Mouse (Mus musculus) hindbrain, embryonic 15.5 days (tissue): ENCODE data around the gene Spz1. TPM values are rescaled to one million over a fixed set of nuclear protein-coding genes. Genes with fewer than 3 reads are reported as not detected.

Source experiments
- ATAC-seq: fragments of 200-750 bp; cut with Nextera tagmentation; 2 replicates; pipeline ENCODE4 v1.8.0; 2017; ENCODE audit warnings: low read depth, moderate number of reproducible peaks, moderate TSS enrichment; ENCODE audit not compliant: low FRiP score
- H3K27ac ChIP-seq: fragments of 300-500 bp; sonication (generic); replicated peaks from 2 replicates; pipeline ENCODE4 v1.5.1; 2015; ENCODE audit warnings: mild to moderate bottlenecking, inconsistent platforms
- H3K27me3 ChIP-seq: fragments of 300-500 bp; sonication (generic); 2 replicates; pipeline ENCODE4 v1.6.1; 2015; ENCODE audit warnings: control low read depth, inconsistent platforms
- H3K36me3 ChIP-seq: fragments of 300-500 bp; sonication (generic); 2 replicates; pipeline ENCODE4 v1.6.1; 2015; ENCODE audit warnings: control low read depth, inconsistent platforms
- H3K4me1 ChIP-seq: fragments of 300-500 bp; sonication (generic); replicated peaks from 2 replicates; pipeline ENCODE4 v1.6.1; 2015; ENCODE audit warnings: control low read depth, inconsistent platforms
- H3K4me2 ChIP-seq: fragments of 300-500 bp; sonication (generic); 2 replicates; pipeline ENCODE4 v1.6.1; 2015; ENCODE audit warnings: moderate library complexity, mild to moderate bottlenecking, inconsistent platforms
- H3K4me3 ChIP-seq: fragments of 300-500 bp; sonication (generic); 2 replicates; pipeline ENCODE4 v1.5.1; 2015; ENCODE audit warnings: mild to moderate bottlenecking, inconsistent platforms
- H3K9ac ChIP-seq: fragments of 300-500 bp; sonication (generic); 2 replicates; pipeline ENCODE4 v1.6.1; 2015; ENCODE audit warnings: inconsistent platforms
- H3K9me3 ChIP-seq: fragments of 300-500 bp; sonication (generic); 2 replicates; pipeline ENCODE4 v1.6.1; 2016; ENCODE audit warnings: control low read depth, inconsistent platforms
- WGBS: fragments of 180-500 bp; shearing (Covaris S2); methylation state at CpG from one replicate; pipeline ENCODE4 v1.1.7; 2015; 5-methylcytosine and 5-hydroxymethylcytosine counted together
- polyA plus RNA-seq: library from polyadenylated mRNA; unstranded; fragments of >200 nt; fragmentation: Nextera tagmentation; extraction: Ambion mirVana; gene quantifications from 2 replicates; pipeline ENCODE4 v1.2.1, GENCODE M21; 2015

Spz1 gene
- polyA plus RNA-seq, 1 experiment from 2014 or later = not detected

DNA sequence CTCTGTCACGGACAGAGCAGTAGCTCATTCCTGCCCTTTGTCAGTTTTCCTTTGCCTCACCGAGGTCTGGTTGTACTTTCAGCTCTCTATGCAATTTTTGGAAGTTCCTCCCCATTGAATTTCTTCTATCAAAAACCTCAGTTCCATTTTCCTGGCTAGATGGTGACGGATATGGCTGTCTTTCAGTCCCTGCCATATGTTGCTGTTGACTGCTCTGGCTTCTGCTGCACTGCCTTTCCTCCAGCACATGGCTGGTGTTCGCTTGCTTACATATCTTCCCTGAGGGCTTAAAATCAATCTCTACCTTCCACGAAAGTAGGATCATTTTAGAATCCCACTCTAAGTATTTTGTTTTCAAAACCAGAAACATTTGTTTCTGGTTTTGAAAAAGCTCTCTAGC, 16.5 kb downstream of the Spz1 start:
- H3K4me1 ChIP-seq = no peaks in the 10 kb centered on the region
- no peaks in the 10 kb centered on the region for H3K27me3 ChIP-seq
- no peak overlapping the region for H3K27ac ChIP-seq
- no peaks in the 10 kb centered on the region for H3K36me3 ChIP-seq
- ATAC-seq = no peak
- WGBS = 80% methylated on average over 5 of the region's 5 CpGs
- no peak overlapping the region for H3K9ac ChIP-seq
- H3K4me2 ChIP-seq = no peak overlapping the region
- no peak overlapping the region for H3K4me3 ChIP-seq
- H3K9me3 ChIP-seq = no peaks in the 10 kb centered on the region

DNA sequence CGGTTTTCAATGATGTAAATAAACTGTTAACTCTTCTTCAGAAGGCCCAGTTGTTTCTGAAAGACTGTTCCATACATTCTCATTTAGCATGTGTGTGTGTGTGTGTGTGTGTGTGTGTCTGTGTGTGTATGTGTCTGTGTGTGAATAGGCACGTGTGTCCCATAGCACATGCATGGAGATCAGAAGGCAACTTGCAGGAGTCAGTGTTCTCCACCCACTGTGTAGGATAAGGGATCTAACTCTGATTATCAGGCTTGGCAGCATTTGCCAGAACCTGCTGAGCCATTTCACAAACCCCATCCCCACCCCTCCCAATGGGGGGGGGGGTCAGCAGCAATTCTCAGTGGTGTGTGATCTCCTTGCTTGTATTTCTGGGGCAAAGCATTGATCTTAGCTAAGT, 18.7 kb downstream of the Spz1 start:
- H3K4me1 ChIP-seq = no peaks in the 10 kb centered on the region
- WGBS = 63% methylated on average over 2 of the region's 2 CpGs
- H3K9ac ChIP-seq = no peak overlapping the region
- no peaks in the 10 kb centered on the region for H3K9me3 ChIP-seq
- no peak overlapping the region for H3K27ac ChIP-seq
- no peak overlapping the region for H3K4me2 ChIP-seq
- ATAC-seq = no peak
- no peaks in the 10 kb centered on the region for H3K36me3 ChIP-seq
- H3K27me3 ChIP-seq = no peaks in the 10 kb centered on the region
- no peak overlapping the region for H3K4me3 ChIP-seq

DNA sequence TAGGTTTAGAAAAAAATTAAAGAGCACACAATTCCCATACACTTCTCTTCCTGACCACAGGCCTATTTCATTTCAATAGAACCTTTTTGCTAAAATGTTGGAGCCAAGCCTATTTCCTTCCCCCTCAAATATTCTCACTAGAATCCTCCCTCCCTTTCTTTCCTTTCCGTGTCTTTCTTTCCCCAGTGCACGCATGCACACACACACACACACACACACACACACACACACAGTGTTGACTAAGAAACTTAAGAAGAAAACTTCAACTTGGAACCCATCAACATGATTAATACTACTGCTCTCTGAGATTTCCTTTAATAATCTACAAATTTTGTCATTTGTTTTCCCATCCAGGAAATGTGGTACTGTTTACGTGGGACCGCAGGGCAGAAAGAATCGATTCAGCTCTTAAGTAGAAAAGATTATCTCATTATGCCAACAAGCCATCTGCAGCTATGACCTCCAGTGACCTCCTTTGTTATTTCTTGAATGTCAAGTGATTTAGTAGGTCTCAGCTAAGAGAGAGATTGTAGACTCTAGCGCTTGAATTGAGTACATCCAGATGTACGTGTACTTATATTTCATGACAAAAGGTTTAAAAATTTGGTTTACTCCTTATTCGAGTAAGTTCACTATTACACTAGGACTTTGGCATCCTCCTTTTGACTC, 19.4 kb downstream of the Spz1 start:
- H3K9ac ChIP-seq = no peak overlapping the region
- H3K4me3 ChIP-seq = no peak overlapping the region
- H3K36me3 ChIP-seq = no peaks in the 10 kb centered on the region
- H3K27me3 ChIP-seq = no peaks in the 10 kb centered on the region
- 29% methylated on average over 8 of the region's 8 CpGs for WGBS
- no peak for ATAC-seq
- H3K27ac ChIP-seq = no peak overlapping the region
- H3K9me3 ChIP-seq = no peaks in the 10 kb centered on the region
- H3K4me2 ChIP-seq = no peak overlapping the region
- no peaks in the 10 kb centered on the region for H3K4me1 ChIP-seq

DNA sequence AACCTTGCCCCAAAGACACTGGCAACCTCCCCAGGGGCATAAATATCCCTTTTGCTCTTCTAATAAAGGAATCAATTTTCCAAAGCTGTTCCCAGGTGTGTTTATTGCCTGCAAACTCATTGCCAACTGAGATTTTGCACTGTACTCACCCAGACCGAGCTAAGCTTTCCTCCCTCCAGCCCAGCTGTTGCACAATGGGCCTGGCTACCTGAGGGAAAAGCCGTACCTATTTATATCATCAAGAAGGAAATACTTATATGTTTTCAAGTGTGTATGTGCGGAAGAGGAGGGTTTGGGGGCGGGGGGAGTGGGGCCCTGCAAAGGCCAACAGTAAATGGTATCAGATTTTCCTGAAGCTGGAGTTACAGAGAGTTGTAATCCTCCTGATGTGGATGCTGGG, 28.9 kb downstream of the Spz1 start:
- H3K9ac ChIP-seq = no peak overlapping the region
- H3K9me3 ChIP-seq = no peaks in the 10 kb centered on the region
- no peaks in the 10 kb centered on the region for H3K4me1 ChIP-seq
- H3K36me3 ChIP-seq = no peaks in the 10 kb centered on the region
- no peak overlapping the region for H3K4me3 ChIP-seq
- H3K27ac ChIP-seq = no peak overlapping the region
- H3K4me2 ChIP-seq = no peak overlapping the region
- no peaks in the 10 kb centered on the region for H3K27me3 ChIP-seq
- no peak for ATAC-seq
- 88% methylated on average over 4 of the region's 4 CpGs for WGBS

DNA sequence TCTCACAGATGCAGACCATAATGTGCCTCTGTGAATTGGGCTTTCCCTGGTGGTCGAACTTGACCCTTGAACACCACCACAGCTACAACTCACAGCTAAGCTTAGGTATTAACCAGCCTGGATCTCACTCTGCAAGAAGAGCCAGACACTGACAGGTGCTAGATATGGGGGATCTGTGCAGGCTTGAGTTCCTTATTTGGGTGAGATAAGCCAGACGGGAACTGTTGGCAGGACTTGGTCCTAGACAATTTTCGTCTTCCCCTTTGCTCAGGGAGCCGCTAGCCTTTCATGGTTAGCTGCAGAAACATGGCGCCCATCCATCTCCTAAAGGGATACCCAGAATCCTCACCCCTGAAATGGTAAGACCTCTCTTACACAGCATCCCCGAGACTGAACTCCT, 35.0 kb downstream of the Spz1 start:
- no peaks in the 10 kb centered on the region for H3K9me3 ChIP-seq
- H3K4me1 ChIP-seq = no peaks in the 10 kb centered on the region
- no peak overlapping the region for H3K4me3 ChIP-seq
- no peak overlapping the region for H3K9ac ChIP-seq
- H3K27me3 ChIP-seq = no peaks in the 10 kb centered on the region
- WGBS = 89% methylated on average over 6 of the region's 6 CpGs
- ATAC-seq = no peak
- no peak overlapping the region for H3K27ac ChIP-seq
- no peak overlapping the region for H3K4me2 ChIP-seq
- H3K36me3 ChIP-seq = no peaks in the 10 kb centered on the region

DNA sequence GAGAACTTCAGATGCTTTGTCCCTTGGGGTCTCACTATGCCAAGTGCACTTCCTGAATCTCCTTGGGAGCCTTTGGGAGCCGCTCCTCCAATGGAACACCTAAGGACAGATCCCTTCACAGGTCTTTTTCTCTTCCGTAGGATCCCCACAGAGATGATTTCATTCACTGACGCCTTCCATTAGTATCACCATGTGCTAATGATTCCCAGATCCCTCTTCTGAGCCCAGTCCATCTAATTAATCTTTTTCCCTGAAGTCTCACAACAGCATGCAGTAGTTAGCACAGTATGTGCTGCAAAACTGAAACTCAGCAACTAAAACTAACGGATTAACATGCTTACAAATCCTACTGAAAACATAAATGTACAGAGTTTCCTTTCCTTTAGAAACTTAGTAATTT, 36.8 kb downstream of the Spz1 start:
- Histone ChIP-seq H3K4me1 (no peaks in the 10 kb centered on the region), H3K9me3 (no peaks in the 10 kb centered on the region), H3K4me3 (no peak overlapping the region), H3K4me2 (no peak overlapping the region), H3K9ac (no peak overlapping the region), H3K27me3 (no peaks in the 10 kb centered on the region), H3K36me3 (no peaks in the 10 kb centered on the region), H3K27ac (no peak overlapping the region)
- no peak for ATAC-seq
- WGBS = 56% methylated on average over 4 of the region's 4 CpGs

DNA sequence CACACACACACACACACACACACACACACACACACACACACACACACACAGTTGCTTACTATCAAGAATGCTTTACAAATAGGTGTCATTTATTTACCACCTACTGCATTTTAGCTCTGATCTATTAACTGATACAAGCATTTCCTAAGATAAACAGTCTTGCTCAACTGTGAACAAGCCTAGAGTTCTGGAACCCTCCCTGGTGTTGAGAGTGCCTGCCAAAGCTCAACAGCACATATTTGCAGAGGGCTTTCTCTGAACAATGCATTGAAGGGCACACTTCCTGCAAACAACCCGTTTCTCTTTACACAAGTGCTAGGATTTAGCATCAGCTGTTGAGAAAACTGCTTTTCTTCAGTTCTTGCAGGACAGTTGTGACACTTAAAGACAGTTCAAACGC, 42.2 kb downstream of the Spz1 start:
- Histone ChIP-seq H3K27ac (no peak overlapping the region), H3K9me3 (no peaks in the 10 kb centered on the region), H3K4me2 (no peak overlapping the region), H3K27me3 (no peaks in the 10 kb centered on the region), H3K4me1 (peaks cover 10% of the 10 kb centered on the region), H3K36me3 (no peaks in the 10 kb centered on the region), H3K9ac (no peak overlapping the region), H3K4me3 (no peak overlapping the region)
- no peak for ATAC-seq
- 59% methylated on average over 2 of the region's 2 CpGs for WGBS

DNA sequence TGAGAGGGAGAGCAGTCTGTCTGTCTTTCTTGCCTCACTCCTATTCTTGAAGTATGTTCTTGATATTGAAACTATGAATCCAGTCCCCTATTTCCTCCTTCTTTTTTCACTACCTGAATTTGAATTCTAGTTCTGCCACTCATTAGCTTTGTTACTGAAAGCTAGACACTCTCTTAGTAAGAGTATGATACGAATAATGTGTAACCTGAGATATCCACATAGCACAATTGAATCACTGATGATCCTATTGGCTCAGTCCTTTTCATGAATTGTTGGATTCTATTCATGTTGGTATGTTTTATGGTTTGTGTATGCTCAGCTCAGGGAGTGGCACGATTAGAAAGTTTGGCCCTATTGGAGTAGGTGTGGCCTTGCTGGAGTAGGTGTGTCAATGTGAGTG, 43.8 kb downstream of the Spz1 start:
- Histone ChIP-seq H3K9me3 (no peaks in the 10 kb centered on the region), H3K27me3 (no peaks in the 10 kb centered on the region), H3K4me3 (no peak overlapping the region), H3K36me3 (no peaks in the 10 kb centered on the region), H3K9ac (no peak overlapping the region), H3K4me1 (peaks cover 12% of the 10 kb centered on the region), H3K27ac (no peak overlapping the region), H3K4me2 (0 out of 2 replicates have a peak overlapping the region, but pooled peaks have one; percentile 9)
- 84% methylated on average over 2 of the region's 2 CpGs for WGBS
- ATAC-seq = no peak

DNA sequence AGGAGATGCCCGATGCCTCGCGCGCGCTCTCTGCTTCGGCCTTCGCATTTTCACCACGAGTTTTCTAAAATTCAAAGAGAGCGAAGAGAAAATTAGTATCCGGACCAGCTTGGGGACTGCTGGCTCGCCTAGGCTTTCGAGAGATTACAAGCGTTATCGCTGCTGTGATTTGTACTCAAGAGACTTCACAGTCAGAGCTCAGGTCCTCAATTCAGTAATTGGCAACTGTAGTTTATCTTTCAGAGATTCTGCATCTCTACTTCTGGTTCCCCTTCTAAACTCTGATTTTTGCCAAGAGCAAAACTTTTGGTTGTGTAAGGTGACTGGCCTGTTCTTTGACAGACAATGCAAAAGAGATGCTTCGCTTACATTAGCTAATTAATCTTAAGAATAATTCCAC, 44.7 kb downstream of the Spz1 start:
- Histone ChIP-seq H3K27ac (peak overlapping the region; percentile 92), H3K4me1 (peaks cover 12% of the 10 kb centered on the region), H3K9me3 (no peaks in the 10 kb centered on the region), H3K36me3 (no peaks in the 10 kb centered on the region), H3K4me3 (peak overlapping the region; percentile 74), H3K27me3 (no peaks in the 10 kb centered on the region), H3K4me2 (peak overlapping the region; percentile 62), H3K9ac (peak overlapping the region; percentile 81)
- WGBS = 3% methylated on average over 15 of the region's 15 CpGs
- no peak for ATAC-seq

DNA sequence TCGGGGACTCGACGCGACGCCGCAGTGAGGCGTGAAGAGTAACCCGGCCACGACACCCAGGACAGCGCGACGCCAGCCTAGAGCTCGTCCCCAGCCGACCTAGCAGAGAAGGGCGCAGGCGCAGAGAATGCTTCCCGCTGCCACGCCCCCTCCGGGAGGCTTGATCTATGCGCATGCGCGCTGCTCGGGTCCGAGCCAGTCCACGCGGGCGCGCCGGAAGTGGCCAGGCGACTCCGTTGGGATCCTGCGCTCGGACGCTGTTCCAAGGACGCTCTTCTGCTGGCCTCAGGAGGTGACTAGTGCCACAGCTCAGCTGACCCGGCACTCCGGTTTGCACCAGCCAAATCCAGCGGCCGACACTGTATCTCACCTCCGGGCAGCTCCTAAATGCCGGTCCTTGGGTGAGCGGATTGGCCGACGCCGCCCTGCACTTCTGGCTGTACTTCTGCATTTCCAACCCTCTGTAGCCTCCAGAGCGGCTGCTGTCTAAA, 45.2 kb downstream of the Spz1 start, which contains the start of gene Zfyve16:
TSS of gene Zfyve16 (minus strand) at position 148 of the 491 bp plus-strand sequence.
- peak within 1 kb of the TSS; percentile 92 for H3K27ac ChIP-seq
- WGBS = 0% methylated on average over 46 of the region's 46 CpGs
- no peaks in the 10 kb centered on the region for H3K36me3 ChIP-seq
- H3K4me2 ChIP-seq = peak within 1 kb of the TSS; percentile 62
- H3K9ac ChIP-seq = peak within 1 kb of the TSS; percentile 81
- peak; percentile 99 for ATAC-seq
- H3K4me1 ChIP-seq = peaks cover 12% of the 10 kb centered on the region
- no peaks in the 10 kb centered on the region for H3K9me3 ChIP-seq
- H3K4me3 ChIP-seq = peak within 1 kb of the TSS; percentile 74
- H3K27me3 ChIP-seq = no peaks in the 10 kb centered on the region

DNA sequence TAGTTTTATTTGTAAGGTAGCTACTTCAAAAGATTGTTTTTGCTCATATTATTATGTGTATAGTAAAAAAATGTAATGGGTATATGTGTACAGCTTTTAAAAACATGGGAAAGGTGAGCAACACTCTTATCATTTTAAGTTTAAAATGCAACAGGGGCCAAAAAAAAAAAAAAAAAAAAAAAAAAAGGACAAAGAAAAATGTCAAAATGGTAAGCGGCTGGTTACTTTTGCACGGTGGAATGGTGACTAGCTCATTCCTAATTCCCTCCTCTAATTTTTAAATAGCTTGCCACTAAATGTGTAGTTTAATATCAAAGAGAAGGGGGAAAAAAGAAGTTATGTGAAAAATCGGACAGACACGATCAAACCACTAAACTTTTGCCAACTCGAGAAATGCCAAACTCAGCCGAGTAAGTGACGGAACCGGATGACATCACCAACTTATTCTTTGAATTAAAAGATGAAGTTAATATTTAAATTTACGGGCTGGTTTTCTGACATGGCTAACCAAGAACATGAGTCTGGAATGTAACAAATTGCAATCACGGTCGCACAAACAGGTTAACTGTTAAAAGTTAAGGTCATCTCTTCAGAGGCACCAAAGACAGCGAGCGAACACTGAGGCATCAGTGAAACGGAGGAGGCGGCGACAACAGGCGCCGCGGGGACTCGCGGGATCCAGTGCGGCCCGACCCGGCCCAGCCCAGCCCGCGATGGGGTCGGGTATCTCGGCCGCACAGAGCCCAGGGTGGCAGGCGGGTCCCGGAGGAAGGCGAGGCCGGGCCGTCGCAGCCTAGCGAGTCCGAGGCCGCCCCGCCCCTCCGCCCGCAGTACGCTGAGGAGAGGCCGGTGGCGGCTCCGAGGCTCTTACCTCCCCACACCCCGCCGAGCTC, 45.9 kb downstream of the Spz1 start:
- Histone ChIP-seq H3K36me3 (no peaks in the 10 kb centered on the region), H3K27ac (peak overlapping the region; percentile 92), H3K9ac (peak overlapping the region; percentile 81), H3K4me3 (peak overlapping the region; percentile 74), H3K9me3 (no peaks in the 10 kb centered on the region), H3K4me2 (peak overlapping the region; percentile 62), H3K4me1 (peaks cover 12% of the 10 kb centered on the region), H3K27me3 (no peaks in the 10 kb centered on the region)
- peak; percentile 93 for ATAC-seq
- 3% methylated on average over 46 of the region's 47 CpGs for WGBS
